Mouse (Mus musculus) stomach, embryonic 14.5 days (tissue): ENCODE data around the gene Smarcc1. TPM values are rescaled to one million over a fixed set of nuclear protein-coding genes. Genes with fewer than 3 reads are reported as not detected.

Source experiments
- ATAC-seq: fragments of 200-750 bp; cut with Nextera tagmentation; 2 replicates; pipeline ENCODE4 v1.8.0; 2017; ENCODE audit warnings: low read depth, moderate TSS enrichment; ENCODE audit not compliant: insufficient number of reproducible peaks, insufficient read depth, low FRiP score
- H3K27ac ChIP-seq: fragments of 300-500 bp; sonication (generic); 2 replicates; pipeline ENCODE4 v1.5.1; 2014; ENCODE audit warnings: mild to moderate bottlenecking, low read length, moderate library complexity, mixed read lengths
- H3K27me3 ChIP-seq: fragments of 300-500 bp; sonication (generic); 2 replicates; pipeline ENCODE4 v1.6.1; 2014; ENCODE audit warnings: low read length, control low read depth, mixed read lengths; ENCODE audit not compliant: control insufficient read depth, insufficient read depth
- H3K36me3 ChIP-seq: fragments of 300-500 bp; sonication (generic); 2 replicates; pipeline ENCODE4 v1.6.1; 2014; ENCODE audit warnings: mild to moderate bottlenecking, control low read depth, low read length, moderate library complexity, mixed read lengths; ENCODE audit not compliant: control insufficient read depth, insufficient read depth
- H3K4me1 ChIP-seq: fragments of 300-500 bp; sonication (generic); 2 replicates; pipeline ENCODE4 v1.6.1; 2014; ENCODE audit warnings: low read length, control low read depth, mixed read lengths; ENCODE audit not compliant: control insufficient read depth, insufficient read depth
- H3K4me2 ChIP-seq: fragments of 300-500 bp; sonication (generic); replicated peaks from 2 replicates; pipeline ENCODE4 v1.6.1; 2014; ENCODE audit warnings: low read depth, low read length, control low read depth
- H3K4me3 ChIP-seq: fragments of 300-500 bp; sonication (generic); 2 replicates; pipeline ENCODE4 v1.5.1; 2014; ENCODE audit warnings: low read depth, low read length, control low read depth
- H3K9ac ChIP-seq: fragments of 300-500 bp; sonication (generic); replicated peaks from 2 replicates; pipeline ENCODE4 v1.6.1; 2014; ENCODE audit warnings: low read depth, mild to moderate bottlenecking, control low read depth, low read length, moderate library complexity, mixed read lengths
- H3K9me3 ChIP-seq: fragments of 300-500 bp; sonication (generic); 2 replicates; pipeline ENCODE4 v1.6.1; 2016; ENCODE audit warnings: low read depth, low read length, control low read depth; ENCODE audit not compliant: control insufficient read depth
- WGBS: fragments of 180-500 bp; shearing (Covaris S2); extraction: QIAGEN DNeasy Blood & Tissue Kit; methylation state at CpG from one replicate; pipeline ENCODE4 v1.1.7; 2014; 5-methylcytosine and 5-hydroxymethylcytosine counted together
- polyA plus RNA-seq: library from polyadenylated mRNA; unstranded; fragments of >200 nt; fragmentation: Nextera tagmentation; extraction: Ambion mirVana; gene quantifications from 2 replicates; pipeline ENCODE4 v1.2.1, GENCODE M21; 2014

The Smarcc1 gene
- polyA plus RNA-seq, 1 experiment from 2014 or later = 143 TPM

- no peak for ATAC-seq
- H3K27me3 ChIP-seq = no peaks in the 10 kb centered on the region
- no peak overlapping the region for H3K4me3 ChIP-seq
- H3K9me3 ChIP-seq = no peaks in the 10 kb centered on the region
- peaks cover 75% of the 10 kb centered on the region for H3K36me3 ChIP-seq
- 75% methylated on average over 15 of the region's 15 CpGs for WGBS
- no peak overlapping the region for H3K27ac ChIP-seq
- H3K4me2 ChIP-seq = no peak overlapping the region
- H3K4me1 ChIP-seq = no peaks in the 10 kb centered on the region
- no peak overlapping the region for H3K9ac ChIP-seq
These were observed 88.3 kb downstream of the Smarcc1 start for GRCm38 (mm10) chr9:110205526-110206404.

GRCm38 (mm10) chr9:110206437-110206836 lies 88.9 kb downstream of the Smarcc1 start:
- H3K4me1 ChIP-seq = no peaks in the 10 kb centered on the region
- H3K27ac ChIP-seq = no peak overlapping the region
- peaks cover 77% of the 10 kb centered on the region for H3K36me3 ChIP-seq
- H3K9ac ChIP-seq = no peak overlapping the region
- no peak overlapping the region for H3K4me2 ChIP-seq
- H3K9me3 ChIP-seq = no peaks in the 10 kb centered on the region
- no peak for ATAC-seq
- no peak overlapping the region for H3K4me3 ChIP-seq
- WGBS = 90% methylated on average over 2 of the region's 2 CpGs
- no peaks in the 10 kb centered on the region for H3K27me3 ChIP-seq

- peaks cover 75% of the 10 kb centered on the region for H3K36me3 ChIP-seq
- no peak overlapping the region for H3K27ac ChIP-seq
- ATAC-seq = no peak
- no peak overlapping the region for H3K4me3 ChIP-seq
- H3K27me3 ChIP-seq = no peaks in the 10 kb centered on the region
- no peaks in the 10 kb centered on the region for H3K4me1 ChIP-seq
- no peak overlapping the region for H3K4me2 ChIP-seq
- WGBS = 73% methylated on average over 7 of the region's 7 CpGs
- H3K9ac ChIP-seq = no peak overlapping the region
- H3K9me3 ChIP-seq = no peaks in the 10 kb centered on the region
These were observed 90.8 kb downstream of the Smarcc1 start for GRCm38 (mm10) chr9:110208265-110208664.

- Histone ChIP-seq H3K9ac (no peak overlapping the region), H3K4me1 (no peaks in the 10 kb centered on the region), H3K4me3 (no peak overlapping the region), H3K27me3 (no peaks in the 10 kb centered on the region), H3K36me3 (peaks cover 75% of the 10 kb centered on the region), H3K4me2 (no peak overlapping the region), H3K9me3 (no peaks in the 10 kb centered on the region), H3K27ac (no peak overlapping the region)
- WGBS = 89% methylated on average over 3 of the region's 3 CpGs
- ATAC-seq = no peak
These were observed 91.5 kb downstream of the Smarcc1 start for GRCm38 (mm10) chr9:110208967-110209366.

GRCm38 (mm10) chr9:110224273-110224672 lies 106.8 kb downstream of the Smarcc1 start:
- H3K4me2 ChIP-seq = no peak overlapping the region
- WGBS = 84% methylated on average over 4 of the region's 4 CpGs
- H3K4me3 ChIP-seq = no peak overlapping the region
- H3K4me1 ChIP-seq = no peaks in the 10 kb centered on the region
- no peak for ATAC-seq
- no peak overlapping the region for H3K9ac ChIP-seq
- peaks cover 54% of the 10 kb centered on the region for H3K36me3 ChIP-seq
- H3K27ac ChIP-seq = no peak overlapping the region
- H3K9me3 ChIP-seq = no peaks in the 10 kb centered on the region
- H3K27me3 ChIP-seq = no peaks in the 10 kb centered on the region

- Histone ChIP-seq H3K9ac (no peak overlapping the region), H3K4me3 (no peak overlapping the region), H3K4me1 (no peaks in the 10 kb centered on the region), H3K9me3 (no peaks in the 10 kb centered on the region), H3K27me3 (no peaks in the 10 kb centered on the region), H3K4me2 (no peak overlapping the region), H3K36me3 (peaks cover 60% of the 10 kb centered on the region), H3K27ac (no peak overlapping the region)
- 90% methylated on average over 4 of the region's 4 CpGs for WGBS
- ATAC-seq = no peak
These were observed 108.7 kb downstream of the Smarcc1 start for GRCm38 (mm10) chr9:110226191-110226590.

- ATAC-seq = no peak
- Histone ChIP-seq H3K27ac (no peak overlapping the region), H3K9me3 (no peaks in the 10 kb centered on the region), H3K27me3 (no peaks in the 10 kb centered on the region), H3K36me3 (peaks cover 53% of the 10 kb centered on the region), H3K9ac (no peak overlapping the region), H3K4me3 (no peak overlapping the region), H3K4me2 (no peak overlapping the region), H3K4me1 (no peaks in the 10 kb centered on the region)
- 84% methylated on average over 6 of the region's 6 CpGs for WGBS
These were observed 111.2 kb downstream of the Smarcc1 start for GRCm38 (mm10) chr9:110228671-110229070.

- Histone ChIP-seq H3K4me3 (no peak overlapping the region), H3K9me3 (no peaks in the 10 kb centered on the region), H3K4me1 (no peaks in the 10 kb centered on the region), H3K27me3 (no peaks in the 10 kb centered on the region), H3K36me3 (peaks cover 53% of the 10 kb centered on the region), H3K27ac (no peak overlapping the region), H3K9ac (no peak overlapping the region), H3K4me2 (no peak overlapping the region)
- ATAC-seq = no peak
- WGBS = 97% methylated on average over 1 of the region's 1 CpGs
These were observed 111.6 kb downstream of the Smarcc1 start for GRCm38 (mm10) chr9:110229112-110229511.
